Mouse (Mus musculus) heart, postnatal 4 days (tissue): ENCODE results near the gene Arhgap22. TPM values are rescaled to one million over a fixed set of nuclear protein-coding genes. Genes with fewer than 3 reads are reported as not detected.

ENCODE experiments used
- DNase-seq: peaks from one replicate; pipeline ENCODE4 v3.0.0; 2021
- total RNA-seq, 2 experiments: library from RNA; stranded (reverse); gene quantifications; 2 replicates each; pipeline ENCODE4 v1.2.3; 2021

The Arhgap22 gene
- total RNA-seq, 2 experiments from 2014 or later = 2.1 to 3.0 TPM

GRCm38 (mm10) chr14:33215163-33215562 is 1.3 kb downstream of the Arhgap22 start:
- DNase-seq = no peak

GRCm38 (mm10) chr14:33216343-33217208 is 2.8 kb downstream of the Arhgap22 start:
- DNase-seq = no peak

GRCm38 (mm10) chr14:33225235-33225634 is 11.4 kb downstream of the Arhgap22 start:
- DNase-seq = no peak

DNA sequence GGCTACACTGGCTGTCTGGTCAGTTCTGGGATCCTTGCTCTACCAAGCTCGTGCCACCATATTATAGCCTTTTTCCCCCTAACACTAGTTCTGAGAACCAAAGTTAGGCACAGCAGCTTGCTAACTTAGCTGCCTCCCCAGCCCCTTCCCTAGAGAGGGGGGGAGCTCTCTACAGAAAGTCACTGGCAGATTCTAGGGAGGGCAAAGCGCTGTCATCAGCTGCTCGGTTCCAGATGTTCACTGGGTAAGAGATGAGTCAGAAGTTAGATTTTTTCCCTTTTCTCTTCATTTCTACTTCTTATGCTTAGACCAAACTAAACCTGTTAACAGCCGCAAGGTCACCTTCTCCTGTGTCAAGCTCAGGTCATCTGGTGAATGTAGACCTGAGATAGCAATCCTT is 16.8 kb downstream of the Arhgap22 start:
- DNase-seq = no peak

GRCm38 (mm10) chr14:33231311-33231710 is 17.5 kb downstream of the Arhgap22 start:
- DNase-seq = no peak

- DNase-seq = no peak
Measured at GRCm38 (mm10) chr14:33232048-33232447, 18.2 kb downstream of the Arhgap22 start.

GRCm38 (mm10) chr14:33235661-33236060 is 21.8 kb downstream of the Arhgap22 start:
- DNase-seq = no peak

DNA sequence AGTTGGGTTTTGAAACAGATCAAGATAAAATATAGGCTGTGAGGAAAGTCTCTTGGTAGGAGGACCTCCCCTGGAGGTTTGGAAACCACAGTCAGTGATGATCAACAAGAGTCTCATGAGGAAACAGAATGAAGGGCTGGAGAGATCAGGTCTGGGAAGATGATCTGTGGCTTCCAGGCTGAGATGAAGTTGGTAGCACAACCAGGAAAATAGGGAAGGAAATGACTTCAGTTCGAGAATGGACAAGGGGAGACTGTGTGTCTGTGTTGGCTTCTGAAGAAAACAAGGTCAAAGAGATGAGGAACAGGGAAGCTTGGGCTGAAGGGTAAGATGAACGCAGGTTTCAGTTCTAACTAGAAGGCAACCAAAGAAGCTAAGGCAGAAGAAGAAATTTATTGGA is 26.6 kb downstream of the Arhgap22 start:
- DNase-seq = no peak

DNA sequence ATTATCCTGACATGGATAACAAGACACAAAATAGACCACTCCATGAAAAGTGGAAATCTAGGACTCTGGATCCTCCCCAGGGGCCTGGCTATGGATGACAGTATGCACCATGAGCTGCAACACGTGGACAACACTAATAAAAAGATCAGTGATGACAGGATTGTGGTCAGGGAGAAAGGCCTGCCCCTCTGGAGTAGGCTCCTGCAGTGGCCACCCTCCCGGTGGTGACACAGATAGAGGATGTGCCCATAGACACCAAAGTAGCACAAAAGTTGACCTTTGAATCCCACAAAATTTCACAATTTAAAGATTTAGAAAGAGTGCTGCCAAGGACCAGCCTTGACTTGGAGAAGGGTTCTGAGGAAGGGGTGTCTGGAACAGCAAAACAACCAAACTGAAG is 29.4 kb downstream of the Arhgap22 start:
- DNase-seq = no peak

GRCm38 (mm10) chr14:33244519-33244918 is 30.7 kb downstream of the Arhgap22 start:
- peak; percentile 61 for DNase-seq

DNA sequence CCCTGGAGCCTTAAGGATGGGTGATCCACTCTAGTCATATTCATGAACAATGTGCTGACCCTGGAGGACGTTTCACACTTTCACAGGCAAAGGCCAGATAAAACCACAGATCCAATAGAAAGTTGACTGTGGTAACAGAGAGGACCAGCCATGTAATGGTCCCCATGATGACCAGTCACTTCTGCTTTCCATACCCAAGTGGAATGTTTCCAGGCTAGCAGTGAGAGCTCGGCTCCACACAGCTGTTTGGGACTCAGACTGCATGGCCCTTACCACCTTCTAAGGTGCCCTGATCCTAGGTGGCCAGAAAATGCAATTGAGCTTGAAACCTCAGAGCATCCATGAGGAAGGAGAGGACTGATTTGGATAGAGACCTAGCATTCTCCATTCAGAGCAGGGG is 31.1 kb downstream of the Arhgap22 start:
- no peak for DNase-seq

GRCm38 (mm10) chr14:33246476-33246875 is 32.6 kb downstream of the Arhgap22 start:
- DNase-seq = peak; percentile 67

GRCm38 (mm10) chr14:33247623-33248022 is 33.8 kb downstream of the Arhgap22 start:
- peak; percentile 63 for DNase-seq

GRCm38 (mm10) chr14:33248741-33249140 is 34.9 kb downstream of the Arhgap22 start:
- no peak for DNase-seq

GRCm38 (mm10) chr14:33250215-33250939 is 36.6 kb downstream of the Arhgap22 start:
- peak; percentile 24 for DNase-seq

DNA sequence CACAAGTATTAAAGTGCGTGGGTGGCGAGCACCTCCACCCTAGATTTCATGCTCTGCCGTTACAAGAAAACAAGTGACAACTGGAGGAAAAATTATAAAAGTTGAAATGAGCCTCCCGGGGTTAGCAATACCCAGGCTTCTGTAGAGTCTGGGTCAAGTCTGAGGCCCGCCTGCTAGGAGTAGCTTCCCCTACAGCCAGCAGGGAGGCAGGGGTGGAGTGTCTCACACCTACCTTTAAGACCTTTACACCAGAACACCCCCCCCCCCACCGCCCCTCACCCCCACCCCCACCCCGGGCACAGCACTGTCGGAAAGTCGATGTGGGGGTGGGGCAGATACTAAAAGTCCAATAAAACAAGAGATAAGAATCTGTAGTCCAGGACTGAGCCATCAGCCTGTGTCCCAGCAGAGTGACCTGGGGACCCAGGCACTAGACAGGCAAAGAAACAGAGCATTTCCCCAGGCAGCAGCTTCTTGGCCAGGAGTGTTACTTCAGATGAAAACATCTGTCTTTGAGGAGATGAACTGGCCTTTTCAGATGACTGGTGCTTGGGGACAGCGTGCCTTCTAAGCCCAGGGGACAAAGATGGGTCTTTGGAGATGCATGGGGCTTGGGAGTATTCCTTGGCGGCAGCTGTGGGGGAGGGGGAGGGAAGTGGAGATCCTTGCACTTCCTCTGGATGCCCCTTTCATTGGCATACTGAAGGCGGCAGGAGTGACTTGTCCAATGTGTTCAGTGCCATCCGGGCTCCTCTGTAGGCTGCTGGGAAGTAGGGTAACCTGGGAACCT is 37.3 kb downstream of the Arhgap22 start:
- DNase-seq = no peak

DNA sequence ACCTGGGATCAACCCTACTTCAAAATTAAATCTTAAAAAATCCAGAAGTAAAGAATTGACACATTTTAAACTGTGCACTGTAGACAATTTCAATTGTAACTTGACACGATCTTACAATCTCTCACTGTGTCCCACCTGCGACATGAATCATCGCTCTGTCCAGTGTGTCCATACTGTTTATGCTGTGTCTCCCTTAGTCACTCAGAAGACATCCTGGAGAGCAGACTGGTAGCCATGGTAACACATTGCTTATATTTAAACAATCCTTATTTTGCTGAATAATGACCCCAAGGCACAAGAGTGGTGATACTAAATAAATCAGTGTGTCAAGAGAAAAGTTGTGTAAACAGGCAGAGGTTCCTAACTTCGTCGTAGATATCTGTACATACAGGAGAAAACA is 44.4 kb downstream of the Arhgap22 start:
- no peak for DNase-seq

DNA sequence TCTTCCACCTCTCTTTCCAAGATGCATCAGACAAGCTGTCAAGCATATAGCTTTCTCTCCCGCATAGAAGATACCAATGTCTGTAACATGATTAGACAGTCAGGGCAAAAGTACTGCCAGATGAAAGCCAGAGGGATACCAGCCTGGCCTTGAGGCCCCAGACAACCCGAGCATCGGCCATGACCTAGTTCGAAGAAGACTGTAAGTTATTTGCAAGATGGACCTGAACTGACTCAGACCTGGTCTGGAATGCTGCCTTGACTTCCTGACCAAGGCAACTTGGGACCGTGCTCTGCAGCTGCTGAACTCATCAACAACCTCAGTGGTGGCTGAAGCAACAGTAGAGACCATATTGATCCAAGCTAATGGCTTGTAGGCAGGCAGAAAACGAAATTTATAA is 46.3 kb downstream of the Arhgap22 start:
- DNase-seq = no peak

- DNase-seq = no peak
Measured at GRCm38 (mm10) chr14:33264795-33265194, 51.0 kb downstream of the Arhgap22 start.

GRCm38 (mm10) chr14:33276240-33276639 is 62.4 kb downstream of the Arhgap22 start:
- no peak for DNase-seq

DNA sequence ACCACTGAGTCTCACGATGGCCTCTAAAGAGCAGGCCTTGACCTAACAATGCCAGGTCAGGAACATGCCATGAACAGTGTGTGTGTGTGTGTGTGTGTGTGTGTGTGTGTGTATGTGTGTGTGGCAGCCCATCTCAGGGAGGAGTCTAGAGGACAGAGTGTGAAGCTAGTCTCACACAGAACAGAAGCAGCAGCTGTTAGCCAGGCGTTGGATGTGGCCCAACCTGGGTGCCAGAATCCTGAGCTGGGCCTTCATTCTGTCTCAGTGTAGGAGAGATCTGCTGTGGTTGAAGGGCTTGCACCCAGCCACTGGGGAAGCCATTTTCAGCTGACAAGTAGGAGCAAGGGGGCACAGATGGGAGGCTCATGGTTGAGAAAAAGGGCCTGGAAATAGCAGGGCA is 64.5 kb downstream of the Arhgap22 start:
- DNase-seq = no peak

DNA sequence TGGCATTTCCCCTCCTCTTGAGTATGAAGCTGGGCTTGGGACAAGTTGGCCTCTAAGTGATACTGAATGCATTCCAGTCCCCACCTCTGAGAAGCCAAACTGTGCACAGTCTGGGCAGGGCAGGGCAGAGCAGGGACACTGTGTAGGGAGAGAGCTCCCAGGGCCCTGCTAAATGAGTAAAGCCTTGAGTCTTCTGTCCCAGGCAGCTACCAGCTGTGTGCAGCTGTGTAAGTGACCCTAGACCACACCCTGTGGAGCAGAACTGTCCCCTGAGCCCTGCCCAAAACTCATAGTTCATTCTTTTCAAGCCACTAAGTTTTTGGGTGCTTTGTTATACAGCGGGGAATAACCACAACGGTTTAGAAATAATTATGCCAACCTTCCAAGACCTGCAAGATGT is 67.1 kb downstream of the Arhgap22 start:
- peak; percentile 41 for DNase-seq

- DNase-seq = no peak
Measured at GRCm38 (mm10) chr14:33282447-33282846, 68.6 kb downstream of the Arhgap22 start.
